Mouse (Mus musculus) lung, adult 2 months (tissue): Measurements from ENCODE around the gene Iqcf6.
"Not testable (repeated sequence)": the region's sequence is repeated elsewhere in the genome, so short reads cannot be mapped to it uniquely, and the experiment has no call there.

Experiments
- CTCF ChIP-seq: fragments of 200-500 bp; IDR thresholded peaks from 2 replicates; pipeline ENCODE4 v1.5.1; 2011; ENCODE audit warnings: mild to moderate bottlenecking, low read length, control low read depth; ENCODE audit not compliant: insufficient read depth
- POLR2A ChIP-seq: fragments of 200-500 bp; IDR thresholded peaks from 2 replicates; pipeline ENCODE4 v1.6.1; 2011; ENCODE audit warnings: low read depth, mild to moderate bottlenecking, control low read depth, low read length, borderline replicate concordance; ENCODE audit errors: extremely low read depth

DNA sequence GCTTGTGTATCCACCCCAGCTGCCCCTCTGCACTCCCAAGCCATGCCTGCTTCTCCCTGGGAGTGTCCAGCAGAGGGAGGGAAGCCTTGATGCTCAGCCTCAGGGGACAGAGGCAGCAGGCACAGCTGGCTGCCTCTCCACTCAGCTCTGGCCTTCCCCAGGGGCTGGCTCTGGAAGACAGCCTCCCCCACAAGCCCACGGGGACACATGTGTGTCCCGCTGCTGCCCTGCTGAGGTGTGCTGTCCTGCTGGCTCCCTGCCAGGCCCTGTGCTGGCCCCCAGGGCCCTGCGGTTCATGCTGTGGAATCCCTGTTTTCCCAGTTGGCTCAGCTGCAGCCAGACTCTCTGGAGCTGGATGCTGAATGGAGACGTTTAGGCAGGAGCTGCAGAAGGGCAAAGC is 31.0 kb upstream of the Iqcf6 start:
- not testable (repeated sequence) for TF ChIP-seq CTCF, POLR2A
